Mouse (Mus musculus): ENCODE measurements around the gene Vrk3.

- TF ChIP-seq CTCF (IDR thresholded peaks at IDR 0.05; ENCODE audit: low read depth) (no peak), EP300 (IDR thresholded peaks at IDR 0.05; ENCODE audit: low read depth) (no peak)
These were observed 14.5 kb upstream of the Vrk3 start for GRCm38 (mm10) chr7:44733723-44734122.
